Mouse (Mus musculus) forebrain, embryonic 12.5 days (tissue): ENCODE data around the gene Kcnmb3. TPM values are rescaled to one million over a fixed set of nuclear protein-coding genes. Genes with fewer than 3 reads are reported as not detected.

ENCODE experiments used
- ATAC-seq: fragments of 200-750 bp; cut with Nextera tagmentation; 2 replicates; pipeline ENCODE4 v1.8.0; 2017; ENCODE audit warnings: moderate TSS enrichment; ENCODE audit not compliant: low FRiP score
- H3K27ac ChIP-seq: fragments of 300-500 bp; sonication (generic); 2 replicates; pipeline ENCODE4 v1.5.1; 2016; ENCODE audit warnings: mild to moderate bottlenecking
- H3K27me3 ChIP-seq: fragments of 300-500 bp; sonication (generic); 2 replicates; pipeline ENCODE4 v1.6.1; 2016; ENCODE audit warnings: mild to moderate bottlenecking
- H3K36me3 ChIP-seq: fragments of 300-500 bp; sonication (generic); replicated peaks from 2 replicates; pipeline ENCODE4 v1.6.1; 2016; ENCODE audit warnings: mild to moderate bottlenecking
- H3K4me1 ChIP-seq: fragments of 300-500 bp; sonication (generic); 2 replicates; pipeline ENCODE4 v1.6.1; 2016
- H3K4me2 ChIP-seq: fragments of 300-500 bp; sonication (generic); 2 replicates; pipeline ENCODE4 v1.6.1; 2016; ENCODE audit warnings: mild to moderate bottlenecking, moderate library complexity
- H3K4me3 ChIP-seq: fragments of 300-500 bp; sonication (generic); replicated peaks from 2 replicates; pipeline ENCODE4 v1.5.1; 2016; ENCODE audit warnings: mild to moderate bottlenecking
- H3K9ac ChIP-seq: fragments of 300-500 bp; sonication (generic); 2 replicates; pipeline ENCODE4 v1.6.1; 2016; ENCODE audit warnings: mild to moderate bottlenecking
- H3K9me3 ChIP-seq: fragments of 300-500 bp; sonication (generic); 2 replicates; pipeline ENCODE4 v1.6.1; 2016
- WGBS: fragments of 180-500 bp; shearing (Covaris S2); methylation state at CpG from one replicate; pipeline ENCODE4 v1.1.7; 2016; 5-methylcytosine and 5-hydroxymethylcytosine counted together
- polyA plus RNA-seq: library from polyadenylated mRNA; unstranded; fragments of >200 nt; fragmentation: Nextera tagmentation; extraction: Ambion mirVana; gene quantifications from 2 replicates; pipeline ENCODE4 v1.2.1, GENCODE M21; 2016

Kcnmb3 gene
- polyA plus RNA-seq, 1 experiment from 2014 or later = not detected

DNA sequence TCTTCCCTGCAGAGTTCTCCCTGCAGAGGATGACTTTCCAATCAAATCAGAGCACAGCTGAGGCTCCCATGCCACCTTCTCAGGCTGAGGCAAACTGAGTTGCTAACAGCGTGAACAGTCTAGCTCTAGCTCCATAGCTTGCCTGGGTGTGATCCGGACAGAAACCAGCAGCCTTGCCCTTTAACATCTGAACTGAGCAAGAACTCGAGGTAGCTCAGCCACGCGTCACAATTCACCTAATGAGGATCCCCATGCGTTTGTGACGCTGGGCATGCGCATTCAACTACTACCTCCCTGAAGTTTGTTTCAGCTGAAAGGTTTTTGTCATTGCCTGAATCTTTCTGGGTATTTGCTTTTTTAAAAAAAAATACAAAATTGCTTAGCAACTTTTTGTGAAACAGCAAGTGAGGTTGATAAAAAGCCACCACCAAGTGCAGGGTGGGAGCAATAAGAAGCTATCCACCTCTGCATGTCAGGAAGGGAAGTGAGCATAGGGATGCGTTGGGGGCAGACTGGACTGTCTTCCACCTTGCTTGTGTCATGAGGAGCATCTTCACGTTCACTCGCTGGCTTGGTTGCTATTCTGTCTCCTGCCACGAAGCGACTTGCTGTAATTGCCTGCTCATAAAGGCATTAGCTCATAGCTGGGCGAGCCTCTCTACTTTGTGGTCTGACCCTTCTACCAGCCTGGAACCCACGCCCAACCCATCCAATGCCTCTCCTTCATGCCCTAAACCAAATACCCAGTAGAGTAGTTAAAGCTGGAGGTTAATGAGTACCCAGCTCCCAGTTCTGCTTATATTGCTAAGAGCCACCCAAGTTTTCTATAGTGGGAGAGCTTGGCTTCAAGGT, 1.7 kb downstream of the Kcnmb3 start:
- Histone ChIP-seq H3K9me3 (no peaks in the 10 kb centered on the region), H3K4me1 (peaks cover 4% of the 10 kb centered on the region), H3K4me2 (no peak overlapping the region), H3K27me3 (no peaks in the 10 kb centered on the region), H3K36me3 (no peaks in the 10 kb centered on the region), H3K4me3 (no peak overlapping the region), H3K9ac (no peak overlapping the region), H3K27ac (no peak overlapping the region)
- 88% methylated on average over 15 of the region's 15 CpGs for WGBS
- ATAC-seq = no peak

DNA sequence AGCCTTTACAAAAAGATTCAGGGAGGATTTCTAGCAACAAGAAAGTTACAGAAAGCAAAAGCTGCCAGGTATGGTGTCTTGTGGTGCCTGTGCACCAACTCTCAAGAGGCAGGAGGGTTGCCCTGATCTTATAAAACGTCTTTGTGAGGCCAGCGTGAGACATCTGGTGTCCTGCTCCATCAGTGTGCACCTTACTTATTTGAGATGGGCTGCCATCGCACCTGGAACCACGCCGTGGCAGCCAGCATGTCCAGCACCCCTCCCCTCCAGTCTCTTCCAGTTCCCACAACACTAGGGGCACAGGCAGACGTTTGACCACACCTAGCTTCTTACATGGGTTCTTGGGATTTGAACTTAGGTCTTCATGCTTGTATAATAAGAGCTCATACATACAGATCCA, 3.9 kb downstream of the Kcnmb3 start:
- Histone ChIP-seq H3K9ac (no peak overlapping the region), H3K27ac (no peak overlapping the region), H3K36me3 (no peaks in the 10 kb centered on the region), H3K4me3 (no peak overlapping the region), H3K4me1 (no peaks in the 10 kb centered on the region), H3K4me2 (no peak overlapping the region), H3K9me3 (no peaks in the 10 kb centered on the region), H3K27me3 (no peaks in the 10 kb centered on the region)
- 83% methylated on average over 6 of the region's 6 CpGs for WGBS
- no peak for ATAC-seq

DNA sequence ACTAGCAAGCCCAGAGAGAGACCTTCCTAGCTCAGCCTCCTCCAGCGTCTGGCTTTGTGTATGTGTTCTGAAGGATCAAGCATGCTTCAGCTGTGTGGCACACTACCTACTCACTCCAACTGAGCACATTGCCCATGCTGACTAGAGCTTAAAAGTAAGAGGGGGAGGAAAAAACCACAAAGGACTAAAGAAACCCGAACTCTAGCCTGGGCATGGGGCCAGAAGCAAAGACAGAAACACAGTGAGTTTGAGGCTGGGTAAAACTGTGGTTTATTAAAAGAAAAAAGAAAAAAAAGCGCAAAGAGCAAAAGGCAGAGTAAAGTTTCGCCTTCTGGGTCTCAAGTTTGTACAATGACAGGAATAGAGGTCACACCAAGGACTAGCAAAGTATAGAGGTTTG, 5.5 kb downstream of the Kcnmb3 start:
- Histone ChIP-seq H3K4me1 (no peaks in the 10 kb centered on the region), H3K4me3 (no peak overlapping the region), H3K36me3 (no peaks in the 10 kb centered on the region), H3K9ac (no peak overlapping the region), H3K27ac (no peak overlapping the region), H3K4me2 (no peak overlapping the region), H3K27me3 (no peaks in the 10 kb centered on the region), H3K9me3 (no peaks in the 10 kb centered on the region)
- WGBS = 84% methylated on average over 4 of the region's 4 CpGs
- no peak for ATAC-seq

DNA sequence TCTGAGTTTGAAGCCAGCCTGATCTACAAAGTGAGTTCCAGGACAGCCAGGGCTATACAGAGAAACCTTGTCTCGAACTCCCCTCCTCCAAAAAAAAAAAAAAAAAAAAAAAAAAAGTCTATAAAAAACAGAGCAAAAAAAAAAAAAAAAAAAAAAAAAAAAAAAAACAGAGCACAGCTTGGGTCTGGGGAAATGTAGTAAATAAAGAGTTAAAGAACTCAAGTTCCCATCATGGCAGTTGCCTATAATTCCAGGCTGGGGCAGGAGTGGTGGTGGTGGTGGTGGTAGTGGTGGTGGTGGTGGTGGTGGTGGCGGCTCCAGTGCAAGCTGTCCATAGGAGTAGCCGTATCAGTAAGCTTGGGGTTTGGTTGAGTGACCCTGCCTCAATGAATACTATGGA, 9.0 kb downstream of the Kcnmb3 start:
- no peaks in the 10 kb centered on the region for H3K36me3 ChIP-seq
- H3K4me2 ChIP-seq = no peak overlapping the region
- no peaks in the 10 kb centered on the region for H3K4me1 ChIP-seq
- H3K27ac ChIP-seq = no peak overlapping the region
- no peaks in the 10 kb centered on the region for H3K27me3 ChIP-seq
- no peak overlapping the region for H3K9ac ChIP-seq
- no peak for ATAC-seq
- no peak overlapping the region for H3K4me3 ChIP-seq
- WGBS = 79% methylated on average over 3 of the region's 3 CpGs
- no peaks in the 10 kb centered on the region for H3K9me3 ChIP-seq

DNA sequence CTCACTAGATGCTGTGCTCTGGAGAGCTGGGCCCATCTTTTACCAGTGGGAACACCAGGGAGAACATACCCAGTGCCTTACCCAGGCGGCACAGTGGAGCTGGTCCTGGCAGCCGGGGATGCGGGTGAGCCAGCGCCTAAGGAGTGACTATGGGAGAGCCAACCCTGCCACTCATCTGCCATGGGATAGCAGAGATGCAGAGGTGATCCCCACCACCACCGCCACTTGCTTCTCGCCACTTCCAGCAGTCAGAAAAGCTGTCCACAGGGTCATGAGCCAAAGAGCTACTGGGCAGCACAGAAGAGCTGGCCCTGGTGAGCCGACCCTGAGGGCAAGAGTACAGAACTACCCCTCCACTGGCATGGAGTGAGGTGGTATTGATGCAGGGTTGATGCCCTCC, 12.1 kb downstream of the Kcnmb3 start:
- no peaks in the 10 kb centered on the region for H3K4me1 ChIP-seq
- H3K4me2 ChIP-seq = no peak overlapping the region
- no peaks in the 10 kb centered on the region for H3K27me3 ChIP-seq
- H3K9ac ChIP-seq = no peak overlapping the region
- ATAC-seq = no peak
- WGBS = 90% methylated on average over 7 of the region's 7 CpGs
- no peak overlapping the region for H3K27ac ChIP-seq
- H3K4me3 ChIP-seq = no peak overlapping the region
- H3K9me3 ChIP-seq = no peaks in the 10 kb centered on the region
- no peaks in the 10 kb centered on the region for H3K36me3 ChIP-seq

DNA sequence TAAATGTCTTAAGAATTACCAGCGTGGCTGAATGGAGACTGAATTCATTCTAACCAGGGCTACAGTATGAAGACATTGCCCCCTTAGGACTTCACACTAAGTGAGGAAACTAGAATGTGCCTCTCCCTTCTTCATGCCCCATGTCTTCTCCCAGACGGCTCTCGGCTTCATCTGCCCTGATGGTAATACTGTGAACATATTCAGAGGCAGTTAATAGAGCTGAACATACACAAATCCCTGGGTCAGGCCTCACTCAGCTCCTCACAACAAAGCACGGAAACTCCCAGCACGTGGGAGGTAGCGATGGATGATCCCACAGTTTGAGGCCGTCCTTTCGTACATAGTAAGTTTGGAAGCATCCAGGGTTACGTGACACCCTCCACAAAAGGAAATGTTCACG, 18.8 kb downstream of the Kcnmb3 start:
- Histone ChIP-seq H3K27me3 (no peaks in the 10 kb centered on the region), H3K27ac (no peak overlapping the region), H3K4me1 (no peaks in the 10 kb centered on the region; the same call in 1 of the 2 replicates), H3K4me2 (no peak overlapping the region), H3K4me3 (no peak overlapping the region), H3K36me3 (no peaks in the 10 kb centered on the region), H3K9ac (no peak overlapping the region), H3K9me3 (no peaks in the 10 kb centered on the region)
- ATAC-seq = no peak
- WGBS = 90% methylated on average over 10 of the region's 10 CpGs

DNA sequence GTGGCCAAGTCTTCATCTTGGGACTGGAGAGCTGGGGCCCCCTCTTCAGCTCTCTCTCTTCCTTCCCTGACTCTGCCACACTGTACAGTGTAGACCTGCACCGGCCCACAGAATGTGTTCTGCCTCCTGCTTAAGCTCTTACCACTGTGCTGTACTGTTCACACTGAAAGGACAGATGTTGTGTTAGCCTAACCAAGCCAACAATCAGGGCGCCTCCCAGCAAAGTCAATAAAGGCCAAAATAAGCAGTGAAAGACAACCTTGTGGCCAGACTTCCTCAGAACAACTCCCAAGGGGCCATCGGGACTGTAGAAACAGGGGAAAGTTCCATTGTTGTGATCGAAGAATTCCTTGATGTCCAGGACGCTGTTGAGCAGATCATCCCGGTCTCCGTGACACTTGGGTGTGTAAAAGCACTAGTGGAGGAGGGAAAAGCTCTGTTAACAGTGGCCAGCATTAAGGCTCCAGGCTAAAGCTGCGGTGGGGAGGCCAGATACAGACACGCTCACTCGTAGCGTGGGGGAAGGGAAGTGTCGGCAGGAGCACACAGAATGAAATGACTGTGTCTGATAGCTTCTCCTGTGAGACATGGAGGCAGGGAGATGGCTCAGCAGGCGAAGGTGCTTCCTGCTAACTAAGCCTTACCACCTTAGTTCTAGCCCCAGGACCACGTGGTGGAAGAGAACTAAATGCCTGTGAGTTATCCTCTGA, 19.7 kb downstream of the Kcnmb3 start:
- no peaks in the 10 kb centered on the region for H3K27me3 ChIP-seq
- 87% methylated on average over 14 of the region's 14 CpGs for WGBS
- no peaks in the 10 kb centered on the region; the same call in 1 of the 2 replicates for H3K4me1 ChIP-seq
- no peak overlapping the region for H3K4me3 ChIP-seq
- no peaks in the 10 kb centered on the region for H3K36me3 ChIP-seq
- H3K9me3 ChIP-seq = no peaks in the 10 kb centered on the region
- ATAC-seq = no peak
- no peak overlapping the region for H3K9ac ChIP-seq
- H3K4me2 ChIP-seq = no peak overlapping the region
- no peak overlapping the region for H3K27ac ChIP-seq

DNA sequence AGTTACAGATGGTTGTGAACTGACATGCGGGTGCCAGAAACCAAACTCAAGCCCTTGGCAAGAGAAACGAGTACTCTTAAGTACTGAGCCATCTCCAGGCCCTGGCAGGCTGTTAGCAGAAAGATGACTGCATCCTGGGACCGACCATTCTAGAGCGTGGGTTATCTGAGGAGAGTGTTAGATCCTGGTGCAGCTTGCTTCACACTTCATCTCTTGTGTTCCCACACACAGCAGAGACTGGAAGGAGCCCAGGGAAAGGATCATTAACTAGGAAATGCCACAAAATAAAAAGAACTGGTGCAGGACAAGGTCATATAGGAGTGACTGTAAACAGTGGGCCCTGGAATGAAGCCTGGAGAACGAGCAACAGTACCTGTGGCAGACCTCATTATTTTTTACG, 20.9 kb downstream of the Kcnmb3 start:
- Histone ChIP-seq H3K27ac (no peak overlapping the region), H3K4me3 (no peak overlapping the region), H3K9ac (no peak overlapping the region), H3K4me1 (no peaks in the 10 kb centered on the region; the same call in 1 of the 2 replicates), H3K4me2 (no peak overlapping the region), H3K36me3 (no peaks in the 10 kb centered on the region), H3K9me3 (no peaks in the 10 kb centered on the region), H3K27me3 (no peaks in the 10 kb centered on the region)
- 90% methylated on average over 6 of the region's 6 CpGs for WGBS
- ATAC-seq = no peak

DNA sequence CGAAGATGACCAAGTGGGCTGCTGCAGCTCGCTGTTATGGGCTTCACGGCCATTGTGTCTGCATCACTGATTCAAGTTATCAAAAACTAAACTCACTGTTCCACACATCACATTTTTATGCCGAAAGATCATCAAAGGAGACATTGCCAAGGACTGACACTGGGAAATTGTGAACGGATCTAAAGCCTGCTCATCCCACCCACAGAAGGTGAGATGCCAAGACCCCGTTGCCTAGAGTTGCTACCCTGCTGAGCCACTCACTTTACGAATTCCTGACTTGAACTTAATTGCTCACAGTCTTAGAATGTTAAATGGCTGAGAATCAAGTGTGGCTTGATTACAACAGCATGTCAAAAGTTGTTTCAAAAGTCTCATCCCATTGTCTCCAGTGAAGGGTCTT, 21.6 kb downstream of the Kcnmb3 start:
- Histone ChIP-seq H3K9ac (no peak overlapping the region), H3K27me3 (no peaks in the 10 kb centered on the region), H3K4me1 (no peaks in the 10 kb centered on the region; the same call in 1 of the 2 replicates), H3K36me3 (no peaks in the 10 kb centered on the region), H3K27ac (no peak overlapping the region), H3K4me2 (no peak overlapping the region), H3K4me3 (no peak overlapping the region), H3K9me3 (no peaks in the 10 kb centered on the region)
- ATAC-seq = no peak
- WGBS = 78% methylated on average over 7 of the region's 7 CpGs

DNA sequence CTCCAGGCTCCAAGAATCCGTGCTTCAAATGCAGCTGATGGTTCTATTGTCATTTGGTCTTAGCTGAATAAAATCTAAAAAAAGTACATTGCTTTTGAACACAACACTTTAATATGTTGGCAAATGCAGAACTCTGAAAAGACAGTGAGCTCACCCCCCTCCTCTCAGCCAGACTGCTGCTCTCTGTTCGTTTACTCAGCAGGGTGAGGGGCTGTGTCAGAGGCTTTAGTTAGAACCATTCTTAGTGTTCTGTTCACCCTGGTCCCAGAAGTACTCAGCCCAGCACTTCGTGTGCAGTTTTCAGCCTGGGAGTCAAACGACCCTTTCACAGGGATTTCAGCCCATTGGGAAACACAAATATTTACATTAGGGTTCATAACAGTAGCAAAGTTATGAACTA, 23.6 kb downstream of the Kcnmb3 start:
- H3K9ac ChIP-seq = no peak overlapping the region
- H3K9me3 ChIP-seq = no peaks in the 10 kb centered on the region
- no peaks in the 10 kb centered on the region; the same call in 1 of the 2 replicates for H3K4me1 ChIP-seq
- no peaks in the 10 kb centered on the region for H3K27me3 ChIP-seq
- no peak overlapping the region for H3K4me2 ChIP-seq
- no peak for ATAC-seq
- WGBS = 81% methylated on average over 4 of the region's 4 CpGs
- H3K27ac ChIP-seq = no peak overlapping the region
- H3K36me3 ChIP-seq = peaks cover 6% of the 10 kb centered on the region; the same call in 1 of the 2 replicates
- no peak overlapping the region for H3K4me3 ChIP-seq

DNA sequence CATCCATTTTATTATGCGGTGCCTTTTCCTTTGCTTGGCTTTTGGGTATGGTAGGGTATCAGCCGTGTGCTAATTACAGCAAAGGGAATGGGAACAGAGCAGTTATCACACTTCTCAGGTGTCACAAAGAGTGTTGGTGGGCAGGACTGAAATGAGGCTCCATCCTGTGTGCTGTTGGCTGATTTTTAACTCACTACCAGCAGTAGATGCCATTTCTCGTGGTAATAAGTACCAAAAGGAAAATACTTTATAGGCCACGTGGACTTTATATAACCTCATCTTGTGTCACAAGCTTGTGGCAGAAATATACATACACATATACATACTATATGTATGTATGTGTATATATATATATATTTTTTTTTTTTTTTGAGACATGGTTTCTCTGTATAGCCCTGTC, 24.7 kb downstream of the Kcnmb3 start:
- Histone ChIP-seq H3K4me2 (no peak overlapping the region), H3K27ac (no peak overlapping the region), H3K36me3 (peaks cover 16% of the 10 kb centered on the region), H3K9me3 (no peaks in the 10 kb centered on the region), H3K27me3 (no peaks in the 10 kb centered on the region), H3K4me3 (no peak overlapping the region), H3K4me1 (no peaks in the 10 kb centered on the region; the same call in 1 of the 2 replicates), H3K9ac (no peak overlapping the region)
- no peak for ATAC-seq
- 90% methylated on average over 4 of the region's 4 CpGs for WGBS

DNA sequence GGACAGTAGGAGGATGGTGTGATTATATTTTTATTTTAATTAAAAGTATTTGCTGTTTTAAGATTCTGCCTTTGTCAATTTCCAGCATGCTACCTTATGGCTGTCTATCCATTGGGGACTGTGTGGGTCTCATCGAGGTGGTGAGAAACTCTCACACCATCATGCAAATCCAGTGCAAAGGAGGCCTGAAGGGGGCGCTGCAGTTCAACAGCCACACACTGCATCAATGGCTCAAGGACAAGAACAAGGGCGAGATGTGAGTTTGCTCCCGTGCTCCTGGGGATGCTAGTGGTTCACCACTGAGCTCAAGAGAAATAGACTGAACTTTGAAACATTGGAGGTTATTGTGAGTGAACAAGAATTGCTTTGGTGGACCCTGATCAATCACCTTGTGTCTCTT, 32.3 kb downstream of the Kcnmb3 start:
- H3K4me1 ChIP-seq = no peaks in the 10 kb centered on the region
- no peak overlapping the region for H3K4me3 ChIP-seq
- ATAC-seq = no peak
- no peaks in the 10 kb centered on the region for H3K9me3 ChIP-seq
- WGBS = 61% methylated on average over 4 of the region's 4 CpGs
- H3K27ac ChIP-seq = no peak overlapping the region
- H3K36me3 ChIP-seq = peaks cover 75% of the 10 kb centered on the region
- H3K27me3 ChIP-seq = no peaks in the 10 kb centered on the region
- no peak overlapping the region for H3K4me2 ChIP-seq
- H3K9ac ChIP-seq = no peak overlapping the region
